Mouse (Mus musculus) urinary bladder, adult 2 months (tissue): ENCODE data around the gene Atp13a3. TPM values are rescaled to one million over a fixed set of nuclear protein-coding genes. Genes with fewer than 3 reads are reported as not detected.
"Not testable (repeated sequence)": the region's sequence is repeated elsewhere in the genome, so short reads cannot be mapped to it uniquely, and the experiment has no call there.

Source experiments
- DNase-seq: peaks from one replicate; pipeline ENCODE4 v3.0.0; 2022; ENCODE audit warnings: low spot score
- polyA plus RNA-seq: library from polyadenylated mRNA; depleted of rRNA; stranded (reverse); fragments of >200 nt; gene quantifications from 2 replicates; pipeline ENCODE4 v1.2.3, GENCODE M21; 2012; rRNA removed

Gene Atp13a3
- 42.8 and 45.2 TPM in 2 replicates for polyA plus RNA-seq

DNA sequence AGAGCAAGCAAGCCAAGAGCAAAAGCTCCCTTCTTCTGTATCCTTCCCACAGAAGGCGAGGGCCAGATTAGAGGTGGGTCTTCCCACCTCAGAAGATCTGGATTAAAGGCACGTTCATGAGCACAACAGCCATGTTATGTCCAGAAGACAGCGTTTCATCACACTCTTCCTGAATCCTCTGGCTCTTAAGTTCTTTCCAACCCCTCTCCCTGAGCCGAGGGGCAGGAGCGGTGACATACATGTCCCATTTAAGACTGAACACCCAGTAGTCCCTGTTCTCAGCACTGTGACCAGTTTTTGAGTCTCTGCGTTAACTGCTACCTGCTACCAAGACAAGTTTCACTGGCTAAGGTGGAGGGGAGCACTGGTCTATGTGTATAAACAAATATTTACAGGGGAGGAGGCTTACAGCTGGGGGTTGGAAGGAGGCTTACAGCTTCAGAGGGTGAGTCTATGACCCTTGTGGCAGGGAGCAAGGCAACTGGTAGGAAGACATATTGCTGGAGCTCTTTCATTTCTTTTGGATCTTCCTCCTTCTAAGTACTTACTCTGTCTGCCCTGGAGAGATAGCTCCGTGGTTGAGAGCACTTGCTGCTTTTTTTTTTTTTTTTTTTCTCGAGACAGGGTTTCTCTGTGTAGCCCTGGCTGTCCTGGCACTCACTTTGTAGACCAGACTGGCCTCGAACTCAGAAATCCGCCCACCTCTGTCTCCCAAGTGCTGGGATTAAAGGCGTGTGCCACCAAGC, at the start of gene Atp13a3:
Gene Atp13a3, minus strand, starts transcription at position 51 of the 746 bp plus-strand sequence.
- no peak for DNase-seq

DNA sequence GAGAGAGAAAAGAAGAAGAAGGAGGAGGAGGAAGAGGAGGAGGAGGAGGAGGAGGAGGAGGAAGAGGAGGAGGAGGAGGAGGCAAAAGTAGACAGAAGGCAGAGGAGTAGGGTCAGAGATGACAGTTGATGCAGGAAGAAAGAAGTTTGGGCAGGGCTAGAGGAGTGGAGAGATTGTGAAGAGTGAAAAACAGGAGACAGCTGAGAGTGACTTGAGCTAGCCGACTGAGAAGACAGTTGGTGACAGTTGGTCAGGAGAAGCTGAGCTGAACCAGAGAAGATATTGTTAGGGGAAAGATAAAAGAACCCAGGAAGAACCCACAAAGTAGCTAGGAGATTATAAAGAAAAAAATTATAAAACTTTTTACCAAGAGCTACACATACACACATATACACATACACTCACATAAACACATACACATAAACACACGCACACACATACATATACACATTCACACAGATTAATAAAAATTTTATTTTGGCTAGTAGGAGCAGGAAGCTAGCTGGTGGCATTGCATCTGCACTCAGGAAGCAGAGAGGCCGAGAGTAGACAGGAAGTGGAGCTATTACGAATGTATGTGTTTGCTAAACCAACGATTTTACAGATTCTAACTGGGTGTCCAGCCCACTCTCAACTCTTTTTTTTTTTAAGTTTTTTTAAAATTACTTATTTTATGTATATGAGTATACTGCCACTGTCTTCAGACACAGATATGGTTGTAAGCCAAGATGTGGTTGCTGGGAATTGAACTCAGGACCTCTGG, 47.6 kb upstream of the Atp13a3 start:
- DNase-seq, result no peak

DNA sequence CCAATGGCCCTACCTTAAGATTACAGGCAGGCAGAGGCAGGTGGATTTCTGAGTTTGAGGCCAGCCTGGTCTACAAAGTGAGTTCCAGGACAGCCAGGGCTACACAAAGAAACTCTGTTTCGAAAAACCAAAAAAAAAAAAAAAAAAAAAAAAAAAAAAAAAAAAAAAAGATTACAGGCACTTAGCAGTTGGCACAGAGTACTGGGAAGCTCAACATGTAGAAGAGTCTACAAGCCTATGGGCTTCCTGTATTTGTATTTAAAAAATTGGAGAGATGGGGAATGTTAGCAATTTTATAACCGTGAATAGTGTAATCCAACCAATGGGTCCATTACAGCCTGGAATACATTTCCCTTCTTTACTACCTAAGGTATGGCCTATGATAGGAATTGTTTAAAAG, 45.4 kb upstream of the Atp13a3 start:
- not testable (repeated sequence) for DNase-seq

DNA sequence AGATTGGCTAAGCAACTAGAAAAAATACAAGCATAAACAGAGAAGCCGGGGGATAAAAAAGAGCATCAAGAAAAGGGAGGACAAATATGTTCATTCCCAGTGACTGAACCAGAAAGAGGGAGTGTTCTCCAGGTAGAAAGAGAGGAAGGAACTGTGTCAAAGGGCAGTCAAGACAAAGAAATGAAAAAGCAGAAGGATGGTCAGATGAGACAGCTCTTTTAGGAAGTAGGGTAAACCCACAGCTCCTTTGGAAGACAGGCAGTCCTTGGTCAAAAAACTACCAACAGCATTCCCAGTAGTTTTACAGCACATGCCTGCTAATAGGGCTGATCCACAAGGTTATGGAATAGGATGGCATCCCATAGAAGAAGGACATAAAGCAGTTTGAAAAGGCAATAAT, 43.2 kb upstream of the Atp13a3 start:
- no peak for DNase-seq

DNA sequence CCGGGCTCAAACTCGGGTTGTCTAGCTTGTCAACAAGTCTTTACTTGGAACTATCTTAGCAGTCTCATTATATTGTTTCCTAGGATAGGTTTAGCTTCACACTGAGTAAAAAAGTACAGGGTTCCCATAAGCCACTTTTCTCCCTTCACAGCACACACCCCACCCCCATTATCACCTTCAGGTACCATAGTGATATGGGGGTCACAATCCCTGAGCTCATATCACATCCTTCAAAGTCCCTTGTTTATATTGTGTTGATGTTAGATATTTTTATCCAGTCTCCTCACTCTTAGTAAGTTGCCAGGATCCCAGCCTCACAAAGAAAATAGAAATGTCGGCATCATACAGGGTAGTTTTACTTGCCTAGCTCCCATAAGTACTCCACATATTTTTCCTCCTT, 42.4 kb upstream of the Atp13a3 start:
- no peak for DNase-seq

DNA sequence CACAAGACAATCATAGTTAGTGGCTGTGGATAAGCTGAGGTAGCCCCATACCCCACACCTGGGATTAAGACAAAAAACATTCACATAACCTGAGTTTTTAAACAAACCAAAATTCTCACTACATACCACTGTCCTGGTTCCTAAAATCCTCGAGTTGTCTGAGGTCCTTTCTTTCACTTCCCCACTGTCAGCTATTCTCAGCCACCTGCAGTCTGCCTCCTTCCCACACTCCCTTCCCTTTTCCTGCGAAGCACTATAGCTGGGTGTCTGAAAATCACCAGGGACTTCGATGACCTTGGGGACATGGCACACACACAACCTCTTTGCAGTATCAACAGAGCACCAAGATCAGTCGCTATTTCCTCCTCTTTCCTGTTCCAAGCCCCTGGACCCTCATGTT, 41.9 kb upstream of the Atp13a3 start:
- no peak for DNase-seq

DNA sequence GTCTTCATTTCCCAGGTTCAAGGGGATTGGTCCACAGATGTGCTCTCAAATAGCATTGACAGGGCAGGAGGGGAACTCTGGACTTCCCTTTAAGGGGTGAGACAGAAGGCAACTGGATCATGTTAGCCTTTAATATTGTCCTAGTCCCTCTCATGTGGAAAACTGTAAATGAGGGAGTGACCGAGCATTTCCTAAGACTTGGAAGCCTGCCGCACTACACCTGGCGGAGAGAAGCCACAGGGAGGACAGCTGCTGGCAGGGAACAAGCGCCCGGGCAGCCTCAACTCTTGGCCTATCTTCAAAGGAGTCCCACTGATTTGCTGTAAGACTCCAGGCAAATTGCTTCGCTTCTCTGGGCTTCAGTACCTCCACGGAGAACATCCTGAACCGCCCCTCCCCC, 37.6 kb upstream of the Atp13a3 start:
- DNase-seq, result no peak

DNA sequence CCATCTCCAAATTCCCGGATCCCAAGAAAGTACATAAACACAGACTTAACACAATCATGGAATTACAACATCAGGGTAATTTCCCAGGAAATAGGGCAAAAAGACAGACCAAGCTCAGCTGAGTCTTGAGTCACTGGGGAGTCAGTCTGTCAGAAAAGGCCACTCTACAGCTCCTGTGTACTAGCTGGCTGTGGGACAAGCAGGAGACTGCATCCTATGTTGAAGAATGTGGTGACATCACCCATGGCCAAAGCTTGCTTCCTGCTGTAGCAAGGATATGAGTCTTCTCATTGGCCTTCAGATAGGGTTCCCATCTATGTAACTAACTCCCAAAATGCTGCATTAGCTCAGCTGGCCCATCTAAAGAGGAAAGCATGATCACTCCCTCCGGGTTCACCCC, 36.7 kb upstream of the Atp13a3 start:
- DNase-seq, result no peak

DNA sequence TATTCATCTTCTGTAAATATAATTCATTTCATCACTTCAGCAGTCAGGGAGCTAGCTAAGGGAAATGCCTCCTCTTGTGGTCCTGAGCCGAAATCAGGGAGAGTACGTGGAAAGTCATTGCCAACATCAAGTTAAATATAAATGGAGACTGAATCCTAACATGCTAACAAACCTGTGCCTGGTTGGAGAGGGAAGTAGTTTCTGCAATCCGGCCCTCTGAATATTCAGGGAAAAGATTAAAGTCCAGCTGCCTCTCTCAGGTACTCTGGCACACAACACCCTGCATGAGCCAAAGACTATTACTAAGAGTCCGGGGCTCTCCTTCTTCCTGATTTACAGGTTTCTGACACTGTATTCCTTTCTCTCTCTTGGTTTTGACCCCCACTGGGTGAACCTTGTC, 35.6 kb upstream of the Atp13a3 start:
- DNase-seq, result no peak

DNA sequence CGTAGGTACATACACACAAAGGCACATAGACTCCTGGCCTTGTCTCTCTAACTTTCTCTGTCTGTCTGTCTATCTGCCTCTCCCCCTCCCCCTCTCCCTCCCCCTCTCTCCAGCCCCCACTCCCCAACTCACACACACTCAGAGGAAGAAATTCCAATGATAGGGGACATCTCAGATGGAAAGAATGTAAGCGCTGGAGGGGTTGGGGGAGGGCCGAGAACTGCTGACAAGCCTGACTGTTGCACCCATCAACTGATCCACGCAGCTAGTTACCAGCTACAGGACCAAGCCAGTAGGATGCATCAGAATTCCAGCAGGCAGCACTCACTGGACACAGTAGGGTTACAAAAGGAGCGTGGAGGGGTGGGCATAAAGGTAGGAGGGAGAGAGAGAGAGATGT, 34.1 kb upstream of the Atp13a3 start:
- DNase-seq, result no peak

DNA sequence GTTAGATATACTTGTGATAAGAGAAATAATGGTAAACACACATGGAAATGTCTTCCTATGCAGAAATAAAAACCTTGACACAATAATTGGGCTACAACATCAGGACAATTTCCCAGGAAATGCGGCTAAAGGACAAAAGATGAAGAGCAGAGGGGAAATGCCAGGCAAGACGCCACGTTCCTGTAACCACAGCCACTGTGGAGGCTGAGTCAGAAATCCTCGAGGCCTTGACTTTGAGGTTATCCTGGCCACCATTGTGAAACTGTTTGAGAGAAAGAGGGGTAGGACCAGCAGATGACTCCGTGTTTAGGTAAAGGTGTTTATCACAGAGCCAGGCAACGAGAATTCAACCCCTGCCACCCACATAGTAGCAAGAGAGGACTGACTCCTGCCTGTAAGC, 33.6 kb upstream of the Atp13a3 start:
- no peak for DNase-seq

DNA sequence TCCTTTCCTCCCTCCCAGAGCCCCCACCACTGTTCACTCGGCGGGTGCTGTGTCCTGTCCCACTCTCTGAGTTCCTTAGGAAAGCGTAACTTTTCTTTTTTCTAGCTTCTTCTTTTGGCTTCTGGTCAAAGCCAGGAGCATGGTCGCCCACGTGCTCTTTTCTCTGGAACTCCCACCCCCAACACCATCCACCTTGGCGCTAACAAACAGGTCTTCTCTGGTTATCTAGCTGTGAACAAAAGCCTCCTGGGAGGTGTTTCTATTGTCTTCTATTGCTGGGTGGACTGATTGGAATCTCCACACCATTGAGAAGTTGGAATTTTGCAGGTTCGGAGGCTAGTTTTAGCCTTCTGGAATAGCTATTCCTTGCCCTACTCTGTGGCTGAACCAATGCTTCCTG, 30.5 kb upstream of the Atp13a3 start:
- DNase-seq, result no peak

DNA sequence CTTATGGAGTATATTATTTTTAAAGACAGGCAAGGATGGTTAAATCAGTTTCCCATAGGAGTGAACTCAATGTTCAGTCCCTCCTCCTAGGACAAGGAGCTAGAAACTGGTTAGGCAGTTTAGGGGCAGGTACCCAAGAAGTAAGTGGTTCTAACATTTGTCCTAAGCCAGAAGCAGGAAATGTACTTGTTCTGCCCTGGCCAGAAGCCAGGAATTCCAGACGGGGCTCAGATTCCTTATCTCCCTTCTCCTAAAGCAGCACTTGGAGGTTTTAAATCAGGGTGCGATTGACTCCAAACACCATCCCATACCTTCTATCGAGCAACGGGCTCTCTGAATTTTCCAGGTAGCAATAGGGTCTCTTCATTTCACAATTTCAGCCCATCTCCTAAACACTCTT, 29.6 kb upstream of the Atp13a3 start:
- no peak for DNase-seq

DNA sequence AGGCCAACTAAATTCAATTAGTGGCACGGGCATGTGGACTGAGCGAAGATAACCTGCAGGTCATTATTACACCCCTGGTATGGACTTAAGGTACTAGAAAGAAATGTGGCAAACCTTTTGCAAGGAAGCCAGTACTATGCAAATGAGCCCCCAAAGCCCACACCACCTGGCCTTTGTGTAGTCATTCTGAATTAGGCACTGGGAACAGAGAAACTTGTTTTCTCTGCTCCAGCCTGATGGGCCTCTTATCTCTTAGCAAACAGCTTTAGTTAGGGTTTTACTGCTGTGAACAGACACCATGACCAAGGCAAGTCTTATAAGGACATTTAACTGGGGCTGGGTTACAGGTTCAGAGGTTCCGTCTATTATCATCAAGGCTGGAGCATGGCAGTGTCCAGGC, 27.4 kb upstream of the Atp13a3 start:
- no peak for DNase-seq

DNA sequence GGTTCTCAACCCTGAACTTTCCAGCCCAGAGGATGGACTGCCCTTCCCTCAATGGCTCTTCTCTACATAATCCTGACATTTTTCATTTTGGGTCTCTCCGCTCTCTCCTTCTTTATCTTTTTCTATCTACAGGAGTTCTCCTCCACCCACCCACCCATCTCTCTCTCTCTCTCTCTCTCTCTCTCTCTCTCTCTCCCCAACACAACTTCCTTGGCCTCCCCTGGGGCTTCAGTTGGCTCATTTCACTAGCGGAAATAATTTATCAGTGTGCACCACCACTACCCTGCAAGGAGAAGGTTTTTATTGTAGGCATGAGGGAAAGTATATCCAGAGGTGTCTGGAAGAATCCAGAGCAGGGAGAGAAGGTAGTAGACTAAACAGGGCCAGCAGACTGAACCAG, 26.3 kb upstream of the Atp13a3 start:
- DNase-seq, result no peak

DNA sequence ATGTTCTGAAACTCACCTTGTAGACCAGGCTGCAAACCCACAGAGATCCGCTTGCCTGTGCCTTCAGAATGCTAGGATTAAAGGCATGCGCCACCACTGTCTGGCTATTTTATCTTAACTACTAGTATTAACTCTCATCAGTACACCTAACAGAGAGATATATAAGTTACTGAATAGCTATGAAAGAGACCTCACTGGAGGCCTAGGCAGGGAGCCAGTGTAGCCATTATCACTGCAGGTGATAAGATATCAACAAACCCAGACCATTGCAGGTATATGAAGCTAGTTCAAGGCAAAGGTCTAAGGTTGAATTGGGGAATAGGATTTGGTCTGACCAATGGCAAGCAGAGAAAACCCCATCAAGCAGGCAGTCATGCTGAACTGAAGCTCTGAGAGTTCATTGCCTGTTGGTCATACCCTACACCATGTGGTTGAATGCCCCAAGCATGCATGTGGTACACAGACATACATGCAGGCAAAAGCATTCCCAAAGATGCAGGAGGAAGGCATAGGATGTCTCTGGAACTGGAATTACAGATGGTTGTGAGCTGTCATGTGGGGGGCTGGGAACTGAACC, 24.8 kb upstream of the Atp13a3 start:
- DNase-seq, result no peak

DNA sequence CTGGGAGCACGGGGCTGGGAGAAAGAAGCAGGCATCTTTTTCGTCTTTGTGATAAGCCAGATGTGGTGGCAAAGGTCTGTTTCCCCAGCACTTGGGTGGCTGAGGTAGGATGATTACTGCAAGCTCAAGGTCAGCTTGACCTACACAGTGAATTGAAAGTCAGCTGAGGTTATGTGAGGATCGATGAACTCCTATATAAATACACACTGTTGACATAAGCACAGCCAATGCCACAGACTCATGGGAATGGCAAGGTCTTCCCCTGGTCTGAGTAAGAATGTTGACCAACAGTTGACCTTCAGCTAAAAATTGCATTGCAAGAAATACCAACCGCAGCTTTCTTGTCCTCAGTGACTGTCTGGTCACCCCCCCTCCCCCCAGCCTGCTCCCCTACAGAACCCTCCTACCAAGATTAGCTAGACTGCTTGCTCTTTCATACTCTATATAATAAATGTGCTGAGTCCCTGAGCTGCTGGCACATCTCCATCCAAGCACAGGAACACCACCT, 23.0 kb upstream of the Atp13a3 start:
- no peak for DNase-seq

DNA sequence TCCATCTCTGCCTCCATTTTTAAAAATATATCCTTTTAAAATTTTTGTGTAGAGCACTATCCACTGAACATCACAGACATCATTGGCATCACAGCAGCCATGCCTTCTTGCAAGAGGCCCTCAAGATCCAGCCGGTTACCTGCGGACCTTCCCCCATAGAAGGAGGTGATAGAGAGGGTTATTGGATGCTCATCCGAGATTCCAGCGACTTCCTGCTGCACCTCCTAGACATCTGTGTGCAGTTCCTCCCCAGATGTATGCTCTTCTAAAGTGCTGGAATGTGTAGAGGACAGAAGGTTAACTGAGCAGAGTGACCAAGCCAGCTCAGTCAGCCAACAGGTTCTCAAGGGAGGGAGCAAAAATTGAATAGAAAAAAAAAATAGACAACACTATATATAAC, 21.7 kb upstream of the Atp13a3 start:
- no peak for DNase-seq

DNA sequence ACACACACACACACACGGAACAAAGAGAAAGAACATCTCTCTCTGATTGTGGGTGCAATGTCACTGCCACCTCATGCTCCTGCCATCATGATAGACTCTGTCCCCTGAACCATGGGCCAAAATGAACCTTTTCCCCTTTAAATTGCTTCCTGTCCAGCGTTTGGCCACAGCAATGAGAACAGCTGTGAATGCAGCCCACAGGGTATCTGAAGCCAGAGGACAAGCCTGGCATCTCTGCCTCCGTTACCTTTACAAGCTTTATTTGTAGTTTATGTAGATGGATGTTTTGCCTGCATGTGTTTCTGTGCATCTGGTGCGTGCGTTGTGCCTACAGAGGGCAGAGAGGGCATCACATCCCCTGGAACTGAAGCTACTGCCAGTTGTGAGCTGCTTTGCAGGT, 21.2 kb upstream of the Atp13a3 start:
- no peak for DNase-seq

DNA sequence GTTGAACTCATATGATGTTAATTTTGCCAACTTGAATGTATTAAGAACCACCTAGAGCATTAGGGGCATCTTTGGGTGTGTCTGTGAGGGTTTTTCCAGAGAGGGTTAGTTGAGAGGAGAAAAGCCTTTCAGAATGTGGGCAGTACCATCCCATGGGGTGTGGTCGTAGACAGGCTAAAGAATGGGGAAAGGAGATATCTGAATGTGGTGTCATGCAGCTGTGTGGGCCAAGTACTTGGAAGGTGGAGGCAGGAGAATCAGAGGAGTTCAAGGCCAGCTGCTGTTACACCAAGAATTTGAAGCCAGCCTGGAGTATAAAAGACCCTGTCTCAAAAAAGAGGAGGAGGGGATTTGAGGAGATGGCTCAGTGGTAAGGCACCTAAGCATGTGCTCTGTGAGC, 20.2 kb upstream of the Atp13a3 start:
- DNase-seq, result no peak

DNA sequence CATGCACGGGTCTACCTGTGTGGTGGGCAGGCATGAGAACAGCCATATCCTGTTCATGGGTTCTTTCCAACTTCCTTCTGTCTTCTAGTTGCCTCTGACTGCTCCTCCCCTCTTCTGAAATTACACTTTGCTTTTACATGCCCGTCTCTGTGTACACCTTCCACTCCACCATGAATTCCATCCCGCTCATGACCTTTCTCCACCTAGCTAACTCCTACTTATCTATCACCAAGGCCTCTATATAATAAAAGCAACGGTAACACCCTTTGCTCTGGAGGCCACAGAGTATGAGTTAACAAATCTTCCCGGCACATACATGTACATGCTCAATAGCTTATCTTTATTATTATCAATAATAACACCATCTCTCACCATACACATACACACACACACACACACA, 18.3 kb upstream of the Atp13a3 start:
- DNase-seq, result no peak

DNA sequence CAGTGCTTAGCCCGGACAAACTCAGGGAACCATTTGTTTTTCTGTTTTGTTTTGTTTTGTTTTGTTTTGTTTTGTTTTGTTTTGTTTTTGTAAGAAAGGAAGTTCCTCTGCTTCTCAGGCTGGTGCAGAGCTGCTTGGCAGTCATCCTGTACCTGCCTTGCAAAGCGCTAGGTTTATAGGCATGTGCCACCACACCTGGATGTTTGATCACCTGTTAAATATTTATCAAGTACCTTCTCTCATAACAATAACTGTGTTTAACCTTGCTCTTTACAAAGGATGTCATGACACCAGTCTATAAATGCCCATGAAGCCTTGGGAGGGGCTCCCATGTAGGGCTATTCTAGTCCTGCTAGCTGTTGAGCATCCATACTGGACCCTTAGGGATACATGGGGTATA, 10.9 kb upstream of the Atp13a3 start:
- no peak for DNase-seq

DNA sequence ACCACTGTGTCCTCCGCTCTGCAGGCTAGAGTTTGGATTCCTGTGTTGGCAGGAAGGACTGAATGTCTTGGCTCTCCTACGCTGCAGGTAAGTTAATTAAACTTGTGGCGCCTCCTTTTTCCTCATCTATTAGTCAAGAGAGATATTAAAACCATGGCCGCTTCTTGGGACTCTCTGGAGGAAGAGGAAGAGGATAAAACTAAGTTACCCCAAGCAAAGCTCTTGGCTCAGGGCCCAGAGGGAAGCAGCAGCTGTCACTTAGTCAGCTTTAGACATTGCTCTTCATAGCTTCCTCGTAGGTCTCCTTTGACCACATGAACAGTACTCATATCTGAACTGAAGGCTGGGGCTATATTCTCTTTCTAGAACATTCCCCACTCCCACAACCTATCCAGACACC, 10.5 kb upstream of the Atp13a3 start:
- no peak for DNase-seq
